Mouse (Mus musculus): ENCODE results near the gene Rpa3.

The Rpa3 gene

GRCm38 (mm10) chr6:8259004-8259666 lies at the start of gene Rpa3, which contains the start of the genes Umad1 and Gm45062:
Rpa3 (minus strand) TSS chr6:8259173.
Umad1 (plus strand) TSS chr6:8259288.
Gm45062 (plus strand) TSS chr6:8259450.
- peak; percentile 92 for DNase-seq (ENCODE audit: low read depth, low spot score)

DNA sequence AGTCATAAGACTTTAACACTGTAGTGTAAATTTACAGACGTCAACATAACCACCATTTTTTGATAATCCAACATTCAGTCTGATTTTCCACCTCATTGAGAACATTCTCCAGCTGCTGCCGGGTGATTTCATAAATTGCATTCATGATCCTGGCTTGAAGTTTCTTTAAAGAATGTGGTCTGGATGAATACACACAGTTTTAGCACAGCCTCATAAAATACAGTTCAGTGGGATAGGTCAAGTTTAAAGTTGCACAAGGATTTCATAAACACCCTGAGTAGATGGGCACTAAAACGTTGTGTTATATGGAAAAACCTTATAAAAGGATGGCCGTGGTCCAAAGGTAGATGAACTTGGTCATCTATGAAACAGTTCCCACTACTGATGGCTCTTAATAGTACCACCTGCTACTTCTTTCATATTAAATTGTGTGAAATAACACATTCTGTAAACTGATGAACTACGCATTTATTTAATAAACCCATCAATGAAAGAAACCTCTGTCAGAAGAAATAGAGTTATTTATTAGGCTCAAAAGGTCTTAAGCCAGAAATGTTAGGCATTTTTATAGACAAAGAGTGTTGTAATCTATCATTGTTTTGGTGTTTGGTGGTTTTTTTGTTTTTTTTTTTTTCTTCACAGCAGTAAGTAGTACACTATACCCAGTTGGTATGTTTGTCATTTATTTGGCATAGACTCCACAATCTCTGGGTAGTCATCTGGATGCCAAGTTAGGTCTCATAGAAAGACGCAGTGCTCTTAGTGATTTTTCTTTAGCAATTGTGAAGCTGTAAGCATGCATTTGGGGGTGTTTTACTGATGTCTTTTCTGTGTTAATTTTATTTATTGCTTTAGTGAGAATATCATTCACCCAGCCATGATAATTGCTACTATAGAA lies 49.2 kb upstream of the Rpa3 start:
- no peak for DNase-seq (ENCODE audit: low read depth, low spot score)

GRCm38 (mm10) chr6:8299066-8299863 lies 40.3 kb upstream of the Rpa3 start:
- no peak for DNase-seq (ENCODE audit: low read depth, low spot score)

DNA sequence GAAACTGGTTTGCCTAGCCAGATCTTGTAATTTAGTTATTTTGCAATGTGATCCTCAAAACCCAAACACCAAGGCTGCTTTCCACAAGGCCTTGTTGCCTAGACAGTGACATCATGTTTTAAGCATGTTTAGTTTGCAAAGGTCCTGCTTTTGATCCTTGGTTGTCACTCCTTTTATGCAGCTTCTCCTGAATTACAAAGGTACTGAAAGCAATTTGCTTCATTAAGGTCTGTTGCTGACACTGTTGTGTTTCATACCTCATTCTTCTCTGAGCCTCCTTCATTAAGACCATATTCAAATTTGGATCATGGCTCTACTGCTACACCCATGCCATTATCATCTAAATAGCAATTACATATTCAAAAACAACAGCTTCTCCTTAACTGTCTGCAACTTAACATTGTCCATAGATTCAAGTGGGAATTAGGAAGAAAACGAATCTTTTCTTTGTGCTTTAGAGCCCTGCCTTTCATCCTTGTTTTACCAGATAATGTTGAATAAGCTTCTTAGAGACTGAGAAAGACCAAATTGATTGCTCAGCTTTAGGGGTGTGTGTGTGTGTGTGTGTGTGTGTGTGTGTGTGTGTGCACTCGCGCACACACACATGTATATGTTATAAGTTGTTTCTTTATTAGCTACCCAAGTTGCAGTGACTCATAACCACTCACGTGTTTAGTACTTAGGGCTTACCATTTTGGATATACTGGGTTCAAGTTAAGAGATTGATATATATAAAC lies 35.2 kb upstream of the Rpa3 start:
- no peak for DNase-seq (ENCODE audit: low read depth, low spot score)

DNA sequence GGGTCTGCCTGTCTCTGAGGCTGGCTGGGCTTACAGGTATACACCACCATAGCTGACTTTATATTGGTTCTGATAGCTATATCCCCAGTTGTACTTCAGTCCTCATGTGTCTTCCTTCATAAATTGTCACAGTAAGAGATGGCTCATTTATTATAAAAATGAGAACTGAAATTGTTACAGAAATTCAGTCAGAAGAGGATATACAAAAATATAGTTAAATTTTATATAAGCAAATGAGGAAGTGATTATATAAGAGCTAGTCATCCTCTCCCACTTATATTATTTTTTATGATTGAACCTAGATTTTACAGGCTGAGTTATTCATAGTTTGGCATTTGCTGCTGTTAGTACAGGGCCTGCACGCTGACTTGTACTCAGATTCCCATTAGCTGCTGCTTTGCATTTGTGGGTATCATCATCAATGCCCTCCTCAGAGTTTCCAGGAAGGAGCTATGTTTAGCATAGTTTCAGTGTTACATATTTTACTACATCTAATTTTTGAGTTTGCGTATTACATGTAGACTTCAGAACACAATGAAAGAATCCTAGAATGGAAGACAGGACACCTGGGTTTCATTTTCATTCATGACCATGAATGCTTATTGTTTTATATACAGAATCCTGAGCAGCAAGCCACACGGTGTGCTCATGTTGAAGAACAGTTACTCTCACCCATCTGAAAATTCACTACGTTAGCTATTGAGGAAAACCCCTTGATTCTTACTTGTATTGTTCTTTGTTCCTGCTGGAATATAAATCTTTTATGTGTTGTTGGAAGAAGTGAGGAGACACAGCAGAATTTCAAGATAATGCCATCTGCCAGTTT lies 30.0 kb upstream of the Rpa3 start:
- no peak for DNase-seq (ENCODE audit: low read depth, low spot score)

GRCm38 (mm10) chr6:8286146-8286545 lies 27.2 kb upstream of the Rpa3 start:
- DNase-seq (ENCODE audit: low read depth, low spot score) = no peak

- DNase-seq (ENCODE audit: low read depth, low spot score) = no peak
Measured at GRCm38 (mm10) chr6:8285401-8285960, 26.5 kb upstream of the Rpa3 start.

DNA sequence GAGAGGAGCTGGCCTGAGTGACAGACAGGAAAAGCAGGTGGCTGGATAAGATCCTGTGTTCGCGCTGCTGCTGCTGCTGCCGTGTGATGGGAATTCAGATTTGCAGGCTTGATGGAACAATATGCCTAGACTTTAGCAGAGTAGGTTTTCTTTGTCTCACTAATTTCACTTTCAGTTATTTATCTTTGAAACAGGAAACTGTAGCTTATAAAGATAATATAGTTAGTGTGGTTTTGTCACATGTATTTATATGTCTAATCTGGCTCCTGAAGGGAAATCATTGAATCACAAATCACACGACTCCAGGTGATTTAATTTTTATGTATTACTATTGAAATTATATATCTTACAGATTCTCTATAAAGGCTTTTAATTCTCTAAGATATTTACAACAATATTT lies 24.3 kb upstream of the Rpa3 start:
- DNase-seq (ENCODE audit: low read depth, low spot score) = no peak

DNA sequence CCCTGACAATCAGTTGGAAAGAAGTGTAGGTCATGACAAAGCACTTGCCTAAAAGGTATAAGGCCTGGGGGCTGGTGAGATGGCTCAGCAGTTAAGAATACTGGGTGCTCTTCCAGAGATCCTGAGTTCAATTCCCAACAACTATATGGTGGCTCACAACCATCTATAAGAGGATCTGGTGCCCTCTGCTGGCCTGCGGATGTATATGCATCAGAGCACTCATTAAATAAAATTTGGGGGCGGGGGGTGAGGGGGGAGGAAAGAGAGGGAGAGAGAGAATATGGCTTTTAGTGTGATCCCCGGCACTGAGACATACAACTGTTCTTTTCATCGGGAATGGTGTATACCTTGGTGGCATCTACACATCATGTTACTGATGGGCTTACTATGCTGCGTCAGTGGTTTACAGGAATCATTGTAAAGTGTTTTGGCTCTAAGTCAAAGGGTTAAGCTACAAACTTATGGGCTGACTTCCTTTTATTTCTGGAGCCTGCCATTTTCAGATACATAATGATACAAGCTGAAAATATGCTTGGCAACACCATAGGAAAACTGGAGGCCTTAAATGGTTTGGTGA lies 19.5 kb upstream of the Rpa3 start:
- DNase-seq (ENCODE audit: low read depth, low spot score) = no peak

DNA sequence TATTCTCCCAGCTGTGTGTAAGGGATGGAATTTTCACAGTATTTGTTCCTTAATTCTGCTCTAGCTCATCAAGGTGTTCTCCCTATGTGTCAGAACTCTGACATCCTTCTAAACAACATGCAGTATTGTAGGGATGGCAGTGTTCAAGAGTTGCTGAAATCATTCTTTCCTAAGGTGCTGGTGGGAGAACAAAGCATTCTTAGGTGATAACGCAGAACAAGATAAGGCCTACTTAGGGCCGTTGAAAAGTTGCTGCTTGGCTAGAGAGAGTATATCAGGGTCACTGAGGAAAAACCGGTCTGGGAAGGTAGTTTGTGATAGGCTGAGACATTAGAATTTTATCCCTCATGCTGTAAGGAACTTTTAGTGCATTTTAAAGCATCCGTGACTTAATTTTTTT lies 17.5 kb upstream of the Rpa3 start:
- DNase-seq (ENCODE audit: low read depth, low spot score) = no peak

DNA sequence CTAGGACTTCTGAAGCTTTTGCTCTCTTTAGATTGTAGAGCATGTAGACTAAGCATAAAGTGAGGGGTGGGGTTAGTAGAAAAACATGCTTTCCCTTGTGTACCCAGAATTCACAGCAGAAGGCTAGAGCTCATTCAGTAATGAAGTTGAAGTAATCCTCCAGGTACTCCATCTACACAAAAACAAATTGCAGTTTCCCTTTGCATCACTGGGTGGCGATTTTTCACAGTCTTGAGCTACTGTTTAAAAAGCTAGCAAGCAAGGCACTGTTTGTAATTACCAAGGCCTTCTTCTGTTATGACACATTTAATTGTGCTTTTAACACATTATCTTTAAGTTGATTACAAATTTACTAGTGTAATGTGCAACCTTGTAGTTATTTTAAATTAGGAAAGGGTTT lies 16.1 kb upstream of the Rpa3 start:
- DNase-seq (ENCODE audit: low read depth, low spot score) = no peak

- no peak for DNase-seq (ENCODE audit: low read depth, low spot score)
Measured at GRCm38 (mm10) chr6:8274387-8275054, 15.5 kb upstream of the Rpa3 start.

GRCm38 (mm10) chr6:8271047-8271446 lies 12.1 kb upstream of the Rpa3 start:
- no peak for DNase-seq (ENCODE audit: low read depth, low spot score)

DNA sequence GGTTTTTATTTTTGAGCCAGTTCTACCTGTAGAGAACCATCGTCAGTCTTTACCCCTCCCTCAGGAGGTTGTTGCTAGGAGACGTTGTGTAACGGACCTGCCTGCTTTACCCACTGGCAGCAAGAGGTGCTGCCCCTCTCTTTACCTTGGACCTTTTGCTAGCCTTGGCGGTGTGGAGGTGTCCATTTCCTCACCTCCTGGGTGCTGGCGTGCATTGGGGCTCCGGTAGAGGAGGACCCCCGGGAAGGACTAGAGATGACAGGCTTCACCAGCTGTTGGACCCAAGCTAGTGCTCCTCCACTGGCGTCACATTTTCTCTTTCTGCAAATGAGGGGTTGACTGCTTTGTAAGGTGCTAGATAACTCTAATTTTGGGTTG lies 683 bp upstream of the Rpa3 start:
- DNase-seq (ENCODE audit: low read depth, low spot score) = no peak

- DNase-seq (ENCODE audit: low read depth, low spot score) = no peak
Measured at GRCm38 (mm10) chr6:8258316-8258715, 657 bp downstream of the Rpa3 start.

DNA sequence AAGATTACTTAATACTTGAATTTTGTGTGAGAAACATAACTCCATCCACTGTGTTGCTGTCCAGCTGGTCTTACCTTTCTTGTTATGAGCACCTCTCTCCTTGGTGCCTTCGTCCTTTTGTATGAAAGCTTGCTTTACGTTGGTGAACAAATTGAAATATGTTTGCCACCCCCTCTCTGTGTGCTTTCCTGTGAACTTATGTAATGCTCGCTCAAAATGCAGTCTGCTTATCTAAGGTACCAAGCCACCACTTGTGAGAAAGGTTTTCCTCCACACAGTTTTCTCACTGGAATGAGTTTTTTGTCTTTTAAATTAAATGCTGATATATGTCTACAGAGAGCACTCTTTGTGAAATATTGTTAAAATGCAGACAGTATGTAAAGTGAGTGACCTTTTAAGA lies 30.4 kb downstream of the Rpa3 start:
- DNase-seq (ENCODE audit: low read depth, low spot score) = no peak

DNA sequence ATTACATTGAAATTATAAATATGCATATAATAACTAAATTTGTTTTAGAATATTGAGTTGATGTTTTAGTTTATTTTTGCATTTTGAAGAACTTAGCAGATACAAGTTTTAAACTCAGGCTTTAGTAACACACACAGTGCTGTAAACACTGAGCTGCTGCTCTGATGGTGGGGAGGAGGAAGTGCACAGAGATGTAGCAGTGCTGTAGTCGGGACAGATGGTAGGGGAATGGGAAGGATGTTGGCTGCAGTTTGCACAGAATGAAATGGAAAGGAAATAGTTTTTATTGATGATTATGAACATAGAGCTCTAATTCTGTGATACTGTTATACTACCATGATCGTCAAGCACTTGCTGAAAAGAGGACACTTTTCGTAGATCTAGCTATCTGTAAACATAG lies 31.9 kb downstream of the Rpa3 start:
- DNase-seq (ENCODE audit: low read depth, low spot score) = no peak

- no peak for DNase-seq (ENCODE audit: low read depth, low spot score)
Measured at GRCm38 (mm10) chr6:8210661-8211060, 48.3 kb downstream of the Rpa3 start.

GRCm38 (mm10) chr6:8209866-8210186 lies 49.1 kb downstream of the Rpa3 start:
- DNase-seq (ENCODE audit: low read depth, low spot score) = no peak
